Mouse (Mus musculus) myocyte (in vitro differentiated cells): ENCODE data around the gene Atp8a1. TPM values are rescaled to one million over a fixed set of nuclear protein-coding genes. Genes with fewer than 3 reads are reported as not detected.

ENCODE experiments used
- H3K27me3 ChIP-seq: one replicate; pipeline ENCODE4 v1.6.1; 2011; ENCODE audit not compliant: control insufficient read depth, insufficient read depth, insufficient read length
- H3K36me3 ChIP-seq: one replicate; pipeline ENCODE4 v1.6.1; 2011; ENCODE audit not compliant: control insufficient read depth, insufficient read depth
- H3K4me2 ChIP-seq: one replicate; pipeline ENCODE4 v1.6.1; 2011; ENCODE audit warnings: low read depth, control low read depth
- H3K4me3 ChIP-seq: one replicate; pipeline ENCODE4 v1.5.1; 2011; ENCODE audit warnings: mild to moderate bottlenecking, control low read depth, moderate library complexity
- H3K79me2 ChIP-seq: one replicate; pipeline ENCODE4 v1.6.1; 2011; ENCODE audit not compliant: control insufficient read depth, insufficient read depth
- H3ac ChIP-seq: one replicate; pipeline ENCODE4 v1.6.1; 2011; ENCODE audit not compliant: control insufficient read depth, insufficient read length
- CEBPB ChIP-seq: IDR thresholded peaks from 2 replicates; pipeline ENCODE4 v1.6.1; 2011; ENCODE audit warnings: mild to moderate bottlenecking, moderate library complexity; ENCODE audit not compliant: poor library complexity, insufficient read depth, severe bottlenecking
- E2F4 ChIP-seq: IDR thresholded peaks from one replicate; pipeline ENCODE4 v1.6.1; 2011; ENCODE audit warnings: mild to moderate bottlenecking, control low read depth, moderate library complexity; ENCODE audit not compliant: insufficient read depth
- MAX ChIP-seq: IDR thresholded peaks from one replicate; pipeline ENCODE4 v1.6.1; 2011; ENCODE audit warnings: low read depth, mild to moderate bottlenecking, control low read depth
- MYOD1 ChIP-seq, 3 experiments: IDR thresholded peaks; one replicate each; pipeline ENCODE4 v1.6.1; 2011; ENCODE audit warnings: control low read depth in 2 of 3, low read depth in 2 of 3, mild to moderate bottlenecking in 2 of 3, moderate library complexity in 1 of 3; ENCODE audit not compliant: insufficient read length in 2 of 3, control insufficient read depth in 1 of 3
- MYOG ChIP-seq, 3 experiments: IDR thresholded peaks; one replicate each; pipeline ENCODE4 v1.6.1; 2011; ENCODE audit warnings: control low read depth in 2 of 3, low read depth in 2 of 3, mild to moderate bottlenecking in 2 of 3; ENCODE audit not compliant: insufficient read length in 2 of 3, control insufficient read depth in 1 of 3, insufficient read depth in 1 of 3
- POLR2A ChIP-seq: IDR thresholded peaks from one replicate; pipeline ENCODE4 v1.6.1; 2011; ENCODE audit warnings: low read depth, mild to moderate bottlenecking, control low read depth, moderate library complexity; ENCODE audit not compliant: insufficient read length
- POLR2AphosphoS2 ChIP-seq: IDR thresholded peaks from one replicate; pipeline ENCODE4 v1.6.1; 2011; ENCODE audit warnings: low read depth, control low read depth; ENCODE audit not compliant: insufficient read length
- REST ChIP-seq: IDR thresholded peaks from one replicate; pipeline ENCODE4 v1.6.1; 2011; ENCODE audit warnings: mild to moderate bottlenecking, control low read depth, moderate library complexity; ENCODE audit not compliant: insufficient read depth, insufficient read length
- SRF ChIP-seq: IDR thresholded peaks from one replicate; pipeline ENCODE4 v1.6.1; 2011; ENCODE audit warnings: low read depth; ENCODE audit not compliant: control insufficient read depth, insufficient read length
- TCF12 ChIP-seq: IDR thresholded peaks from one replicate; pipeline ENCODE4 v1.6.1; 2011; ENCODE audit warnings: mild to moderate bottlenecking, control low read depth; ENCODE audit not compliant: poor library complexity, insufficient read depth, severe bottlenecking
- TCF3 ChIP-seq: IDR thresholded peaks from one replicate; pipeline ENCODE4 v1.6.1; 2011; ENCODE audit warnings: low read depth, control low read depth; ENCODE audit not compliant: insufficient read length
- USF1 ChIP-seq: IDR thresholded peaks from one replicate; pipeline ENCODE4 v1.6.1; 2011; ENCODE audit warnings: low read depth, mild to moderate bottlenecking, control low read depth, moderate library complexity
- polyA plus RNA-seq: library from polyadenylated mRNA; unstranded; fragments of >200 nt; fragmentation: generic; extraction: Trizol; gene quantifications from one replicate; pipeline ENCODE4 v1.2.1, GENCODE M21; 2012; ENCODE audit warnings: missing spikeins

The Atp8a1 gene
- polyA plus RNA-seq, 1 experiment: 0.02 TPM

DNA sequence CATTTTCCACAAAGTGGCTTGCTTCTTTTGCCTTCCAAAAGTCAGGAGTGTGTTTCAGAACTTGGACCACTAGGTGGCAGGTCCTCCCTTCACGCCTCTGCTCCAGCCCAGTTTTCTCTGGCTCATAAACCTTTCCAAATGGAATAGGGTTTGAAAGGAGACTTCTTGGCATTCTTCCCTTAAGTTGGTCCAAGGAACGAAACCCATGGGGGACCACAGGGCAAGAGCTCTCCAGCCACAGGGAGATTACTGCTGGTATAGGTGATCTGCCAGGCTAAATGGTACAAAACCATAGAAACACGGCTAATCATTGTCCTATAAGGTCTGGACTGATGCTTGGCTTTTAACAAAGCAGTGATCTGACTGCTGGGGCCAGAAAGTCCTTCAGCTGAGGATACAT, 95.2 kb downstream of the Atp8a1 start:
- Histone ChIP-seq H3K79me2 (no peaks in the 10 kb centered on the region), H3ac (no peak overlapping the region), H3K27me3 (no peaks in the 10 kb centered on the region), H3K4me3 (no peak overlapping the region), H3K36me3 (no peaks in the 10 kb centered on the region), H3K4me2 (no peak overlapping the region)
- TF ChIP-seq USF1 (no peak), TCF3 (no peak), SRF (no peak), POLR2A (no peak), REST (no peak), MYOD1 (IDR thresholded peaks at IDR 0.05; ENCODE audit: control insufficient read depth in 1 of 3, insufficient read length in 2 of 3, low read depth in 2 of 3) (no peak), POLR2AphosphoS2 (no peak), MAX (no peak), CEBPB (no peak), MYOG (IDR thresholded peaks at IDR 0.05; ENCODE audit: control insufficient read depth in 1 of 3, insufficient read depth in 1 of 3, insufficient read length in 2 of 3, low read depth in 2 of 3) (no peak), E2F4 (no peak)

DNA sequence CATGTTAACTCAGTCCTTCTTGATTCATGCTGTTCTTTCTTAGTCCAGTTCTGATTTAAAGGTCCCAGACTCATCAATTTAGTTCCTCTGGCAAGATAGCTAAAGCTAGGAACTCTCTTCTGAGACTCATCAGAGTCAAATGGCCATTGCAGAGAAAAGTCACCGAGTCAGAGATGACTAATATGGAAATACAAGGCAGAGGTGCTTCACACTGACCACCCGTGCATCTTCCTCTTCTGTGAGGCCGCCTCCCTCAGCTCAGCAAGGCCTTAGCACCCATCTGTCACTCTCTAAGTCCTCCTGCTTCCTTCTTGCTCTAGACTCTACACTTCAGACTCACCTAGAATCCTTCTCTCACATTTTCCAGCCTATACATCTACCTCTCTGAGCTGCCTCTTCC, 108.0 kb downstream of the Atp8a1 start:
- no peaks in the 10 kb centered on the region for H3K79me2 ChIP-seq

DNA sequence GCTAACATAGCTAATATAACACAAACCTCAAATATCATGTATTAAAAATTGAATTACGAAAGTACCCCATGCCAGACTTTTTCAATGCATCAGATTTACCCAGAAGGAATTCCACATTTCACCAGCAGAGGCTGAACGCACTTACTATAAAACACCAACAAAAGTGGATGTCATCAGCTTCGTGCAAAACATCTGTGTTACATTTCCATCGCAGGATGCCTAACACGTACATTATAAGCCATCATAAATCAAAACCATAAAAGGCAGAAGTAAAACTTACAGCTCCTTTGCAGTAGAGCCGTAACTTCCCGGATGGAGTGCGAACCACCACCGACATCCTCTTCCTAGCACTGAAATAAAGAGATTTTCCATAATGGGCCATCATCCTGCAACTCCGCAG, 109.1 kb downstream of the Atp8a1 start:
- H3K27me3 ChIP-seq: no peaks in the 10 kb centered on the region
- H3K4me2 ChIP-seq: no peak overlapping the region
- TF ChIP-seq TCF3: no peak
- no peak for TF ChIP-seq TCF12
- TF ChIP-seq SRF: no peak
- TF ChIP-seq MAX: no peak
- no peak for TF ChIP-seq CEBPB
- TF ChIP-seq POLR2A: no peak
- TF ChIP-seq USF1: no peak
- TF ChIP-seq MYOG (IDR thresholded peaks at IDR 0.05; ENCODE audit: control insufficient read depth in 1 of 3, insufficient read depth in 1 of 3, insufficient read length in 2 of 3, low read depth in 2 of 3): no peak
- H3K4me3 ChIP-seq: no peak overlapping the region
- no peaks in the 10 kb centered on the region for H3K36me3 ChIP-seq
- H3K79me2 ChIP-seq: no peaks in the 10 kb centered on the region
- no peak overlapping the region for H3ac ChIP-seq

More for the DNA sequence above, 108.0 kb downstream of the Atp8a1 start:
- Histone ChIP-seq H3K27me3 (no peaks in the 10 kb centered on the region), H3K36me3 (no peaks in the 10 kb centered on the region), H3K4me2 (no peak overlapping the region), H3ac (no peak overlapping the region), H3K4me3 (no peak overlapping the region)
- TF ChIP-seq MYOG (IDR thresholded peaks at IDR 0.05; ENCODE audit: control insufficient read depth in 1 of 3, insufficient read depth in 1 of 3, insufficient read length in 2 of 3, low read depth in 2 of 3) (no peak), CEBPB (no peak), POLR2AphosphoS2 (no peak), TCF3 (no peak), REST (no peak)

DNA sequence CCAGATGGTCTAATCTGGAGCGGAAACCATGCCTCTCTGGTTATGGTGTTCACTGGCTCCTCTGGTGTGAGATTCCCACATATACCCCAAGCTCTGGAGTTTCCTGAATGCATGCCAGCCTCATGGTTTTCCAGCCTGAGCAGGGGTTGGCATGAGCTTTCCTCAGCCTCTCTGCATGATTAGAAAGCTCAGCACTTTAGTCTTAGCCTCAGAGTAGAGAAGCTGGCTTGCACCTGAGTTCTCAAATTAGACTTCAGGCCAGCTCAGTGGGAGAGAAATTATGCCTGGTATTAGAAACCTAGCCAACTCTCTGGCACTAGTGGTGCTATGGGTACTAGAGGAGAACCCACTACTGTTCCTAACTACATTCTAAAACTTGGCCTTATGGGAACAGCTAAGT, 111.5 kb downstream of the Atp8a1 start:
- no peak overlapping the region for H3K4me3 ChIP-seq

DNA sequence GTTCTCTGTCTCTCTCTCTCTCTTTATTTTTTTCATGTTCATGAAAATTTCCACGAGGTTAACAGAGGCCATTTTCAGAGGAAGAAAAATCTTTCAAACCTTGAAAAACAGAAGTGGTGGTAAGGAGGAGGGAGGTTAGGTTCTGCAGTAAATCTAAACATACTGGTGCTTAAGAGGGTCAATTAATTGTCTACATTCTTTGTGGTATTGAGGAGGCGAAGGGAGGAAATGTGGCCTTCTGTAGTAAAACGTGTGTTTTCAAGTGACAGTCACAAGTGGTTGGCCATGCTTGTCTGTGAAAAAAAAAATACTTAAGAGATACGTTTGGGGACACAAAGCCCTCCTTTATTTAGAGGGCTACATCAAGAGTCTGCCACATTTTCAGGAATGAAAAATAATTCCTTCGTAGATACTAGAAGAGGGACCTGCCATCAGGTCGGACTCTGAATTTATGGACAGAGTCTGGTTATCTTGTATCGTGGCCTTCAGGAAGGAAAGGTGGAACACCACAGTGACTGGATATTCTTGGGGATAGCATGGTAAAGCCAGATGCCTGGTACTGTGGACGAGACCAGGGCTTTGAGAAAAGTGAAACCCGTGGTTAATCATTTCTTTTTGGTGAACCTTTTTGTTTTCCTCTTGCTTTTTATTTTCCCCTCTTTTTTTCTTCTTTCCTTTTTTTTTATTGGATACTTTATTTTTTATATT, 113.5 kb downstream of the Atp8a1 start:
- Histone ChIP-seq H3ac (no peak overlapping the region), H3K79me2 (no peaks in the 10 kb centered on the region), H3K27me3 (no peaks in the 10 kb centered on the region), H3K4me2 (no peak overlapping the region), H3K4me3 (no peak overlapping the region), H3K36me3 (no peaks in the 10 kb centered on the region)
- TF ChIP-seq CEBPB (no peak), MYOD1 (IDR thresholded peaks at IDR 0.05; ENCODE audit: control insufficient read depth in 1 of 3, insufficient read length in 2 of 3, low read depth in 2 of 3) (no peak)

More for the DNA sequence above, 111.5 kb downstream of the Atp8a1 start:
- Histone ChIP-seq H3K79me2 (no peaks in the 10 kb centered on the region), H3K36me3 (no peaks in the 10 kb centered on the region), H3K27me3 (no peaks in the 10 kb centered on the region), H3ac (no peak overlapping the region), H3K4me2 (no peak overlapping the region)
- TF ChIP-seq E2F4: no peak
- no peak for TF ChIP-seq MAX
- TF ChIP-seq CEBPB: no peak
- no peak for TF ChIP-seq POLR2A
- TF ChIP-seq TCF12: no peak
